Mouse (Mus musculus) thymus, adult 2 months (tissue): ENCODE data around the gene Lipf.

Experiments
- CTCF ChIP-seq: fragments of 200-500 bp; IDR thresholded peaks from 2 replicates; pipeline ENCODE4 v1.5.1; 2012; ENCODE audit warnings: mild to moderate bottlenecking, control low read depth, low read length, moderate library complexity, borderline replicate concordance; ENCODE audit not compliant: control insufficient read depth, poor library complexity, insufficient read depth; ENCODE audit errors: extremely low read depth
- POLR2A ChIP-seq: fragments of 200-500 bp; IDR thresholded peaks from 2 replicates; pipeline ENCODE4 v1.6.1; 2012; ENCODE audit warnings: mild to moderate bottlenecking, low read length, control low read depth, moderate library complexity; ENCODE audit not compliant: control insufficient read depth, poor library complexity, insufficient read depth; ENCODE audit errors: extremely low read depth

DNA sequence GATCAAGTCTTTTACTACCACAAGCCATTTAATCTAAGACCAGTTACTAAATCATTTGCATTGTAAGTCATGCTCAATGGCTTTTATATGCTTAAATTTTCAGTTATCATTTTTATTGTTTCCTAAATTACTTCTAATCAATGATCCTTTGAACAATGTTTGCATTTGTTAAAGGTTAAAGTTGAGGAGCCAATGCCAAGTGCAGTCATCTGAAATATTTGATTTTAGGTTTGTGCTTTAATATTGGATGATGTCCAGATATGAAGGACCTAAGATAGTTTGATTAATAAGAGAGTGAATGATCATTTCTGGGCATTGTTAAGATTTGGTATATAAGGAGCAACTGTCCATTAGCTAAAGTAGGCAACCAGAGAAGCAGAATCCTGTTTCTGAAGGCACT, at the start of gene Lipf:
- TF ChIP-seq CTCF: no peak
- no peak for TF ChIP-seq POLR2A
